ENCODE assay signal across 10 mouse cellular contexts in the genomic region with DNA sequence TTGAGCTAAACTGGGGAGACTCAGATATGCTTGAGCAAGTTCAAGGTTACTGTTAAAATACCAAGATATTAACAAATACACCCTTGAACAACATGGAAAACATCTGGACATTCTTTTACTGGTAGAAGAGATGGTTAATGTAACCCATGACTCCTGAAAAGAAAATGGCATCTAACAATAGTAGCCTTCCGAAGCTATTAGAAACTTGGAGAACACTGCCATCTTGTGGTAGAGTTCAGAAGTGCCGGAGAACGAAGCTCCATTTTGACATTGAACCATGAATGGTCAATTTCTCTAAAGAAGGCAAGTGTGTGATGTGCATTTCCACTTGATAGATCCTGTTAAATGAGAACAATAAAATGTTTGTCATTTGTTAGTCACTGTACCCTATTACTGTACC. TPM values are rescaled to one million over a fixed set of nuclear protein-coding genes. Genes with fewer than 3 reads are reported as not detected.
DNase-seq lines count a peak whose midpoint lies in the region; ATAC-seq and TF ChIP-seq lines count a peak whose summit lies in the region.
"Had no signal": no experiment of that assay in that cellular context is flagged by ENCODE, and none has a peak within 500 bp of the region (broad histone marks: within the 10 kb centered on the region; RNA-seq: fewer than 3 reads in every experiment).

No protein-coding gene starts in this region.

- H3K4me2 ChIP-seq in hindbrain, embryonic 16.5 days (ENCODE audit: low read length), result no peak overlapping the region
- no peak overlapping the region for H3K4me2 ChIP-seq in limb, embryonic 14.5 days (replicated peaks; ENCODE audit: low read depth, low read length, severe bottlenecking)

- no peak overlapping the region for H3K4me3 ChIP-seq in hindbrain, embryonic 16.5 days (ENCODE audit: low read length)
- no peak overlapping the region for H3K4me3 ChIP-seq in limb, embryonic 14.5 days (replicated peaks; ENCODE audit: low read length)

- H3K36me3 ChIP-seq in hindbrain, embryonic 16.5 days (ENCODE audit: control insufficient read depth, insufficient read depth, low read length), result no peaks in the 10 kb centered on the region
- H3K36me3 ChIP-seq in limb, embryonic 14.5 days (ENCODE audit: control insufficient read depth, insufficient read depth, low read length), result no peaks in the 10 kb centered on the region
- H3K36me3 ChIP-seq in splenic B cell, adult 2 months (ENCODE audit: control insufficient read depth, insufficient read depth, low read length, poor library complexity, severe bottlenecking), result no peaks in the 10 kb centered on the region

- no peaks in the 10 kb centered on the region for H3K4me1 ChIP-seq in hindbrain, embryonic 16.5 days (ENCODE audit: control insufficient read depth, insufficient read depth, low read depth, low read length)
- no peaks in the 10 kb centered on the region for H3K4me1 ChIP-seq in limb, embryonic 14.5 days (ENCODE audit: control insufficient read depth, insufficient read depth, low read length)

- H3K9ac ChIP-seq in hindbrain, embryonic 16.5 days (ENCODE audit: low read depth, low read length), result no peak overlapping the region
- no peak overlapping the region for H3K9ac ChIP-seq in limb, embryonic 14.5 days (ENCODE audit: low read depth, low read length, severe bottlenecking)

- ATAC-seq in hindbrain, embryonic 16.5 days, result peak; percentile 52; the same call in 1 of the 2 replicates
- no peak for ATAC-seq in limb, embryonic 14.5 days (ENCODE audit: low FRiP score, low read depth)

- H3K27me3 ChIP-seq in hindbrain, embryonic 16.5 days (replicated peaks; ENCODE audit: control insufficient read depth, insufficient read depth, low read length), result peaks cover 2% of the 10 kb centered on the region; the same call in 1 of the 2 replicates
- no peaks in the 10 kb centered on the region for H3K27me3 ChIP-seq in limb, embryonic 14.5 days (ENCODE audit: control insufficient read depth, insufficient read depth, low read length)
- no peaks in the 10 kb centered on the region for H3K27me3 ChIP-seq in splenic B cell, adult 2 months (ENCODE audit: control insufficient read depth, insufficient read depth, low read length, poor library complexity, severe bottlenecking)

- peak; percentile 13 to 76 for DNase-seq in adrenal gland, adult (ENCODE audit: inconsistent age in 2 of 2, low spot score in 1 of 2)
- no peak for DNase-seq in adrenal gland, adult 2 months
- DNase-seq in ovary, postnatal 14 days (ENCODE audit: low spot score), result peak; percentile 25
- DNase-seq in ovary, postnatal 10 days (ENCODE audit: low spot score), result no peak
- DNase-seq in embryo, embryonic 9.5 days (ENCODE audit: extremely low spot score), result peak; percentile 33
- DNase-seq in limb, embryonic 14.5 days (ENCODE audit: low spot score), result peak; percentile 9
- peak; percentile 38 for DNase-seq in splenic B cell, adult 2 months (ENCODE audit: low read depth, low spot score)

- no peak for TF ChIP-seq POLR2A in limb, embryonic 14.5 days (IDR thresholded peaks at IDR 0.05; ENCODE audit: borderline replicate concordance, extremely low read depth, insufficient read depth, insufficient read length)

- H3K9me3 ChIP-seq in hindbrain, embryonic 16.5 days (ENCODE audit: control insufficient read depth, low read length), result no peaks in the 10 kb centered on the region
- no peaks in the 10 kb centered on the region for H3K9me3 ChIP-seq in limb, embryonic 14.5 days (ENCODE audit: control insufficient read depth, low read length)

- no peak overlapping the region for H3K27ac ChIP-seq in hindbrain, embryonic 16.5 days (ENCODE audit: low read depth, low read length)
- H3K27ac ChIP-seq in limb, embryonic 14.5 days (replicated peaks; ENCODE audit: low read depth, low read length), result no peak overlapping the region

- 9% methylated on average over 3 of the region's 3 CpGs for WGBS in hindbrain, embryonic 16.5 days
- 15% methylated on average over 3 of the region's 3 CpGs for whole genome bisulfite sequencing in limb, embryonic 14.5 days

RNA-seq across cellular contexts. Expression of a gene that starts 50.5 kb away (rescaled TPM):
- total RNA-seq in adrenal gland, adult 2 months (2021), result 1 to 10 TPM; 2.7 to 5.5 TPM
- polyA plus RNA-seq in adrenal gland, adult 2 months (2012; rRNA removed), result 0.81 and 1.3 TPM in 2 replicates
- polyA plus RNA-seq in hindbrain, embryonic 16.5 days (2015; fragmentation: Nextera tagmentation; extraction: Ambion mirVana), result 2.4 and 2.8 TPM in 2 replicates
- 10.5 and 11.2 TPM in 2 replicates for polyA plus RNA-seq in limb, embryonic 14.5 days (2012; rRNA removed)
- 11.0 and 13.8 TPM in 2 replicates for polyA plus RNA-seq in limb, embryonic 14.5 days (2014; fragmentation: Nextera tagmentation; extraction: Ambion mirVana)
- total RNA-seq: neutrophil, adult 5-6 weeks had no signal
- polyA plus RNA-seq: C2C12 had no signal

Comparison
In these comparisons a context has a peak if more than half of its experiments do, and no peak if none do; other contexts are left out.
1. DNase-seq: peak in adrenal gland, adult (2 of 2), ovary, postnatal 14 days (single experiment), embryo, embryonic 9.5 days (single experiment), limb, embryonic 14.5 days (single experiment) and splenic B cell, adult 2 months (single experiment); none in adrenal gland, adult 2 months (single experiment) and ovary, postnatal 10 days (single experiment).